Mouse (Mus musculus): ENCODE data around the gene Txnip.

DNA sequence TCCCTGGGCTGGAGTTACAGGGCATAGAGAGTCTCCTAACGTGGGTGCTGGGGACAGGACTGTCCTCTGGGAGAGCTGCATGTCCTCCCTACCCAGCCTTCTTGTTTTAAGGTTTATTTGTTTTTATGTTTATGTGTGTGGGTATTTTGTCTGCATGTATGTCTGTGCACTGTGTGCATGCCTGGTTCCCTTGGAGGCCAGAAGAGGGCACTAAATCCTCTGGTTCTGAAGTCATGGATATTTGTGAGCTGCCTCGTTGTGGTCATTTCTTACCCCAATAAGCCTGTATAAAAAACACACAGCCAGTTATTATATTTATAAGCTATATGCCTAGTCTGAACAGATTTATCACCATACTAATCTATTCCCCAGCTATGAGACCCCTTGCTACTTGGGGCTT, 23.5 kb upstream of the Txnip start:
- peak; percentile 37 for TF ChIP-seq CTCF (conservative IDR thresholded peaks at IDR 0.05; ENCODE audit: low read length)
- no peak for TF ChIP-seq NANOG (IDR thresholded peaks at IDR 0.05; ENCODE audit: borderline replicate concordance, low read length)
